Mouse (Mus musculus): ENCODE measurements at regions not wholly inside any gene's neighbourhood (a gene's known extent, or its start where the extent isn't known, plus 50 kb on each side); places are given as distances from the start of the nearest gene placed in this dataset.

- ATAC-seq (replicated peaks; ENCODE audit: poor library complexity): no peak
Observed at GRCm38 (mm10) chr9:101458947-101459627, 207.5 kb upstream of the Ppp2r3a start.

- ATAC-seq (replicated peaks; ENCODE audit: poor library complexity): no peak
Observed at GRCm38 (mm10) chr9:101458306-101458946, 206.8 kb upstream of the Ppp2r3a start.

- ATAC-seq (replicated peaks; ENCODE audit: poor library complexity): no peak
Observed at GRCm38 (mm10) chr9:101446316-101446715, 194.7 kb upstream of the Ppp2r3a start.

DNA sequence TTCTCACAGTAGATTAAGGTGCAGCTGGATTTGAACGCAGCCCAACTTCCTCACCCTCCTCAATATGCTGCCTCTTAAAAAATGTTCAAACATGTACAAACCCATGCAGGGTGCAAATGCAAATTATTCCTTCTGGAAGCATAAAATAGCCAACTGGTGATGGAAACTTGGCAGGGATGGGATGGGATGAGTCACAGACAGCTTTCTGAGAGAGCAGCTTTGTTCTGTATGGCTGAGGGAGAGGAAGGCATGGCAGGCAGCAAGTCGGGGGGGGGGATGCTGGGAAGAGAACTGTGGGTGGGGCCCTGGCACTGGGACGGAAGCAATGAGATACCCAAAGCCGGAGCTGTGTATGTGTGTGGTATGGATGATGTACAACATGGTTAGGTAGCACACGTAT lies 194.2 kb upstream of the Ppp2r3a start:
- ATAC-seq (replicated peaks; ENCODE audit: poor library complexity): no peak

- ATAC-seq (replicated peaks; ENCODE audit: poor library complexity): no peak
Observed at GRCm38 (mm10) chr9:101445293-101445692, 193.7 kb upstream of the Ppp2r3a start.

GRCm38 (mm10) chr9:101439856-101440255 lies 188.3 kb upstream of the Ppp2r3a start:
- no peak for ATAC-seq (replicated peaks; ENCODE audit: poor library complexity)

GRCm38 (mm10) chr9:101438564-101439180 lies 187.1 kb upstream of the Ppp2r3a start:
- no peak for ATAC-seq (replicated peaks; ENCODE audit: poor library complexity)

- ATAC-seq (replicated peaks; ENCODE audit: poor library complexity): no peak
Observed at GRCm38 (mm10) chr9:101424974-101425670, 173.5 kb upstream of the Ppp2r3a start.

DNA sequence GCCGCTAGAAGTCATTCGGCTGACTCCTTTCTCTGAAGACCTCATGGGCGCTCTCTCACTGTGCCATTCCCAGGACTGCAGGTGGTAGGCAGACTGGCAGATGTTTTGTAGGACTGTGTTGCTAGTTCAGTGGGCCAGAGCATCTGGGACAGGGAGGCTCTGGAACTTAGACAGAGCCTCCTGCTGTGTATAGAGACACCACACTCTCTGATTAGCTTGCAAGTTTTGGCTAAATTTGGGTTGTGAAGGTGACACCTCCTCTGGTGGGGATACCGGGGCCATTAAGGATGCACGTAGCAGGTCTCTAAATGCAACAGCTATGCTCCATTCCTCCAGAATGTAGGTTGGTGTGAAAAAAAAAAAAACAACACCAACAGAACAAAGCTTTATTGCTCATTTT lies 171.4 kb upstream of the Ppp2r3a start:
- ATAC-seq (replicated peaks; ENCODE audit: poor library complexity): no peak

- no peak for ATAC-seq (replicated peaks; ENCODE audit: poor library complexity)
Observed at GRCm38 (mm10) chr9:101422006-101422405, 170.4 kb upstream of the Ppp2r3a start.

- no peak for ATAC-seq (replicated peaks; ENCODE audit: poor library complexity)
Observed at GRCm38 (mm10) chr9:101421136-101421535, 169.5 kb upstream of the Ppp2r3a start.

- ATAC-seq (replicated peaks; ENCODE audit: poor library complexity): no peak
Observed at GRCm38 (mm10) chr9:101420181-101420580, 168.6 kb upstream of the Ppp2r3a start.

GRCm38 (mm10) chr9:101417660-101418059 lies 166.1 kb upstream of the Ppp2r3a start:
- no peak for ATAC-seq (replicated peaks; ENCODE audit: poor library complexity)

DNA sequence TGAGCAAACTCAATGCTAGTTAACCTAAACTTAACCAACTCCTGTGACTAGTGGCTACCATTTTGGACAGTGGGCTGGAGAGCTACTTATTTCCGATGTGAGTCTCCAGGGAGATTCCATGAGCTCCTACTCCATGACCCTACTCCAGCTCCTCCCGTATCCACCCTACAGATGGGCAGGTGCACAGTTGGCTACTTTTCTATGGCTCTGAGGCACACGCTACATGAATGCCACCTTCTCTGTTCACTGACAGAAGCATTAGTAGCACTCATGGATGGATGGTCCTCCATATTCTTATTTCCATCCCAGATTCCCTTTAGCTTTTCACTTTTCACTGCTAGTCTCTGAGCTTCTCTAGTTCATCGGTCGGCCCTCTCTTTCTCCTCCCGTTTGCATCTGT lies 164.7 kb upstream of the Ppp2r3a start:
- ATAC-seq (replicated peaks; ENCODE audit: poor library complexity): no peak

DNA sequence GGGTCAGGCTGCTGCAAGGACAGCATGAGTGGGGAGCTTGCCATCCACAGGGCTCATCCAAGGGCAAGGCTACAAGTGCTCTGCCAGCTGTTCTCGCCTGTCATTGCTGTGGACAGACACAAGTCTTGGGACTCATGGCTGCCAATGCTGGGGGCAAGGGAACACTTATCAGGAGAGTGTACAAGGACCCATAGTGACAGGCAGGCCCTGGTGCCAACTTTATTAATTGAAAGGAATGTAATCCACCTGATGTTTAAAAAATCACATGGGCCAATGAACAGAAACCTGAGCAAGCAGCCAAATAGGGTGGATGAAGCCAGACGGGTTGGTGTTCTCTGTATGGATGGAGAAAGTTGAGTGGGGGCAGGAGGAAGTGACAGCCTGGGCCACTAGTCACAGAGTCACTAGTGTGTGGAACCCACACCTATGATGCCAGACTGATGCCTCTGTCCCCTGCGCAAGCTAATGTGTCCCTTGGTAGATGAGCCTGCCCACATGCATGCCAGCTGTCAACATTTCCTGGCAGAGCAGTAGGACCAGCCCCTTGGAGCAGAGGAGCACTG lies 161.6 kb upstream of the Ppp2r3a start:
- ATAC-seq (replicated peaks; ENCODE audit: poor library complexity): no peak

DNA sequence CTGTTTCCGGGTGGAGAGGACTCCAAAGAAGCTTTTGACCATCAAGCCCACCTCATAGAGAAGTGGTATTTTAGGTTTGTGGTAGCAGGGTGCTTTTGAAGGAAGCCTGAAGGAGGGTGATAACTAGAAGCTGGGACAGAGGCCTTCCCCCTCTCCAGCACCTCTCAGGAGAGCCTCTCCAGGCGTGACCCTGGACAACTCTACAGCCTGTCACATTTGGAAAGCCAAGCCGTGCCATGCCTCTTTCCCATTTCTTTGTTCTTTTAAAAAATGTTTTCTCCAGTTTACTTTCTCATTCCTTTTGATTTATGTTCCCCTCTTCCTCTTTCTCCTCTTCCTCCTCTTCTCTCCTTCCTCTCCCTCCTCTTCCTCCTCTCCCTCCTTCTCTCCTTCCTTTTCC lies 160.4 kb upstream of the Ppp2r3a start:
- no peak for ATAC-seq (replicated peaks; ENCODE audit: poor library complexity)

DNA sequence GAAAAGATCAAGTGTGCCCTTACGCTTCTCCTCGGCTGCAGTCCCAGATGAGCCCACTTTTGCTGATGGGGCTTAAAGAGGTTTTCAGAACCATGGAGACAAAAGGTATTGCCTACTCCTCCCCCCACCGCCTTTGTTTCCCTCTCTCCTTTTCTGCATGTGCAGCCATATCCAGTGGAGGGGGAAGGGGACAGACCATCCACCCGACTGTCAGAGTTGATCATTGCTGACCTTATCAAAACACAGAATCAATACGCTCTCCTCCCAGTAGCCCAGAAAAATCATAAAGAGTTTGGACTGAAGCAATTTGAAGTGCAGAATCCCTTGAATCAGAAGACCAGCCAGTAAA lies 159.9 kb upstream of the Ppp2r3a start:
- ATAC-seq (replicated peaks; ENCODE audit: poor library complexity): no peak

- no peak for ATAC-seq (replicated peaks; ENCODE audit: poor library complexity)
Observed at GRCm38 (mm10) chr9:101410783-101411531, 159.4 kb upstream of the Ppp2r3a start.

GRCm38 (mm10) chr9:101410348-101410747 lies 158.8 kb upstream of the Ppp2r3a start:
- no peak for ATAC-seq (replicated peaks; ENCODE audit: poor library complexity)

GRCm38 (mm10) chr9:101408116-101408515 lies 156.5 kb upstream of the Ppp2r3a start:
- no peak for ATAC-seq (replicated peaks; ENCODE audit: poor library complexity)

DNA sequence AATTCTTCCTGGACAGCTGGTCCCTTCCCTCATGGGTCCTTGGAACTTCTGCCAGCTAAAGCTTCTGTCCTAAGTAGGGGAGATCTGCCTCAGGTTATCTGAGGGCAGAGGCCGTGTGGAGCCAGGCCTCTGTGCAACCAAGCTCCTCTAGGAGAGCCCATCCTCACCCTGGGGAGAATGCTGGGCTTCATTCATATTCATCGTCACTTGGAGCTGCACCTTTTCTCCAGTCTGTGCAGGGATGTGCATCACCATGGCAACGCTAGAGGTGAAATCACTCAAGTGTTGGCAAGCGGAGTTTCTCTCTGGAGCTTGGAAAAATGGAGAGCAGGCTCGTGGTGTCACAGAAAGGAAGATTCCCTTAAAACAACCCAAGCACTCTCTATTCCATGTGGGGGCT lies 155.5 kb upstream of the Ppp2r3a start:
- no peak for ATAC-seq (replicated peaks; ENCODE audit: poor library complexity)

Data from megakaryocyte progenitor cell, adult 5-6 weeks (primary cell).